Mouse (Mus musculus) T-helper 2 cell (primary cell): ENCODE results near the gene Jmjd8.

ENCODE experiments used
- in situ Hi-C: fragments of 300-600 bp; cut with MboI, MseI; formaldehyde crosslinking; loops from one replicate; pipeline ENCODE4 v1.15.1; 2025; ENCODE audit warnings: high pct_unique_total_duplicates

The Jmjd8 gene

GRCm38 (mm10) chr17:25831451-25832281, 3.0 kb downstream of the Jmjd8 start:
- in situ Hi-C loops: loop anchor here (5.0 to 25.0 kb wide), 3 partner anchors 41 to 2006 kb away; partner anchors contain the start of gene Snrpc

DNA sequence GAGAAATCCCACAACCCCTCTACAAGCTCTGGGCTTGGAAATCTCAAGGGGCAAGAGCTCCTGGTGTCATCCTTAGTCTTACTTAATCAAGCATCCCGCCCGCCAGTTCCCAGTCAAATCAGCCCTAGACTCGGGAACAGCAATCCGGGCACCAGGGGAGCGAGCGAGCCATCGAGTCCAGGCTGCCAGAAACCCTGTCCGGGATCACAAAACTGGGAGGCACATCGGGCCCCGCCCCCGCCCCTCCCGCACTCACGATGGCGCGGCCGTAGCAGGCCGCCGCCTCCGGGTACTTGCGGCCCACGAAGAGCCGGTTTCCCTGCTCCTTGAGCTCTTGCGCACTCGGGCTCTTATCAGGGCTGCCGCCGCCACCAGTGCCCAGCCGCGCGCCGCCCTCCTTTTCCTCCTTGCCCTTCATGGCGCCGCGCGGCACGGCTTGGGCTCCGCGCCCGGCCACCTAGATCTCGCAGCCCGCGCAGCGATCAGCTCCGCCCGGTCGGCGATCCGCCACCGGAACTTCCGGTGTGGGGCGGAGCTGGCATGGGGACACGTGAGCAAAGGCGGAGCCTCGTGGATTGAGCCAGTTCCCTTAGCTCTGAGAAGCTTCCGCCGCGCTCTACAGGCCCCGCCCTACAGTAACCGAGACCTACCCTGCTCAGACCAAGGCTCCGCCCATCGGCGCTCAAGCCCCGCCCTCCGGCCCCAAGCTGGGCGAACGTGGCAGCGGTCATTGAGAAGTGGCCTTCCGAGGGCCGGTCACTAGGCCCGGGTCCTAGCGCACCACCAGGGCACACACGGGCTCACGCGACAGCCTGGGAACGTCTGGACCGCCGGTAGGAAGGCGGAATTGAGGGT, 4.0 kb downstream of the Jmjd8 start:
- in situ Hi-C loops: loop anchor here (5.0 to 25.0 kb wide), 3 partner anchors 40 to 2005 kb away; partner anchors contain the start of gene Snrpc

DNA sequence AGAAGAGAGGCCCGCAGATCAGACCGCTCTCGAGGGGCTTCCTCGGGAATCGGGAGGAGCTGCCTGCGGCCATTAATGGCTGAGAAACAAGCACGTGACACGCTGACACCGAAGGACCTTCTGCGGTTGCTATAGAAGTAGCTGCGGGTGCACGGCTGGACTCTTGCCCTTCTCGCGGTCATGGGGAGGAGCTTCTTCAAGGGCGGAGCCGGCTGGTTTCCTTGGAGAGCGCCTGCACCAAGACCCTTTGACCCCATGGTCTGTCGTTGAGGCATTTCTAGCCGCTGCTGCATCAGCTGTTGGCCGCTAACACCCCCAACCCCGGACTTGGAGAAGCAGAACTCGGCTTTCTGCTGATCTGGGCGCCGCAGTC, 4.6 kb downstream of the Jmjd8 start, which contains the start of gene Stub1:
Gene Stub1 (minus strand): TSS at position 114 of the 373 bp plus-strand sequence.
- in situ Hi-C loops: loop anchor here (5.0 to 25.0 kb wide), 3 partner anchors 39 to 2004 kb away; partner anchors contain the start of gene Snrpc

DNA sequence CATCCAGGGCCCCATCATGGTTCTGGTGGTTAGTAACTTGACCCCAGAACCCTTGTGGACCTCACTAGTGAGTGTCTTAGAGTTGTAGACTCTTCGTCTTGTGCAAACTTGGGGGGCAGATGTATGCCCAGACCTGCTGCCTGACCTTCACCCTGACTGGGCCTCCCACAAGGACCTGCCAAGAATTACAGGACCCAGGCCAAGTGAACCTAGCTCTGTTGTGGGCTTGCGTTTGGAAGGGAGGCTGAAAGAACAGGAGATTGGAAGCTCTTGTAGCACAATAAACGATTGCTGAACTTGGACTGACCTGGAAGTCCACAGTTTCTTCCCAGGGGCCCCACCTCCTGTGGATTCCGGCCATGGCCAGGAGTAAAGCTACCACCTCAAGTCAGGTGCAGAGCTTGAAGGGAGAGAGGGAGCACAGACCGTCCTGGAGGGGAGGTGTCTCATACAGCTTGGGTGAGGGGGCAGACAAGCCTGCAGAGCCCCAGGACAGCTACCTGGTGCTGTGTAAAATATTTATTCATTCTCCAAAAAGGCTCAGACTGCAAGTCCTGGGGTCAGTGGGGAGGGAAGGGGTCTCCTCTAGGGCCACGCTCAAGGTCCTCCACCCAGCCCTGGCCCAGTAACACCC, 5.4 kb downstream of the Jmjd8 start:
- in situ Hi-C loops: loop anchor here (5.0 to 25.0 kb wide), 3 partner anchors 38 to 2003 kb away; partner anchors contain the start of gene Snrpc

DNA sequence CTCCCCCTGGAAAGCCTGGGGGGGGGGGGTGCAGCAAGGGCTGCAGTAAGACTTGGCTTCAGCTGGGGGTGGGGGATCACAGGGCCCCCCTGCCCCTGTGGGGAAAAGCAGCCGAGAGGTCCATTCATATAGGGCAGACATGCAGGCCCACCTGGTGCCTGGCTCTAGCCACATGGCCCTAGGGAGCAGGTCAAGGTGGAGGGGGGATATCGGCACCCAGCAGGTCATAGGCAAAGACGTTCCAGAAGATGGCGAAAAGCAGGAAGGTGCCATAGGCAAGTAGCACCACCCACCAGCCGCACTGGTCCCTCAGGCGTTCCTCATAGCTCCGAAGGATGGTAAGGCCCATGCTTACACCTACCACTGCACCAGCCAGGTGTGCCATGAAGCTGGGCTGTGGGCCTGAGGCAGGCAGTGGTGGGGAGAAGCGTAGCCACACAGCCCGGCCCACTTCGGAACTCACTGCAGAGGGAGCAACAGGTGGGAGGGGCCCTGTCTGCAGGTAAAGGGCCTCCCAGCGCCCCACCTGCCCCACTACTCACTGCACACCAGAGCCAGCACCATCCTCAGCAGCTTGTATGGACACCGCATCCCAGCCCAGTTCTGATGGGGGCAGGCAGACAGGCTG, 6.0 kb downstream of the Jmjd8 start:
- in situ Hi-C loops: loop anchor here (5.0 to 25.0 kb wide), 3 partner anchors 38 to 2003 kb away; partner anchors contain the start of gene Snrpc

DNA sequence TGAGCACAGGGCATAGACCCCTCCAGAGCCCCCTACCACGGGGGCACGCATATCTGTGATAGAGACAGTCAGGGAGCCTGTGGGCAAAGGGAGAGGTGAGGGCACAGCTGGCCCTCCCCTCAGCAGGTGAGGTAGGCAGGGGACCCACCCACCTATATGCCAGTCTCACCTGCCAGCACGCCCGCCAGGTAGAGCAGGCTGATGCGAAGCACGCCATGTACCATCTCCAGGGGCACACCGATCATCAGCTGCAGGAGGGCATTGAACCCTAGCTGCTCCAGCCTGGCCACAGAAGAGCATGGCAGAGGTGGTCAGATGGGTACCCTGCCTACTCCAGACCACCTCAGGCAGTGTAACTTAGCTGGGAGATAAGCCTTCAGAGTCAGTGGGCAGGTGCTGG, 6.6 kb downstream of the Jmjd8 start:
- in situ Hi-C loops: loop anchor here (10.0 to 25.0 kb wide), 2 partner anchors 1830 to 2002 kb away; partner anchors contain the start of gene Snrpc

DNA sequence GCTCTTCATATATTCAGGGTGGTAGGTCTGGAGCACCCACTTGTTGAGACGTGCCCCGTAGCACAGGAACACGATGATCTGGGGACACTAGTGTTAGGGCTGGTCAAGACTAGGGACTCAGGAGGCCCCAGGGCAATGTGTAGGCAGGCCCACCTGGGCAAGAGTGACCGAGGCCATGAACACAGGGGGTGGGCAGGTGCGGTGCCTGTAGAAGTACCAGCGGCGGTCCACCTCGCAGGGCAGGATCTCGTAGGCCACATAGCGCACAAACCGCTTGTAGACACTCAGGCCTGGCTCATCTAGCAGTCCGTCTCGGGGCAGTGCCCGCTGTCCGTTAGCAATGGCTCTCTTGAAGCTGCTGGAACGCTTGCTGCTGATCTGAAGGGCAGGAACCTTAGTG, 7.1 kb downstream of the Jmjd8 start:
- in situ Hi-C loops: loop anchor here (10.0 to 25.0 kb wide), 2 partner anchors 1831 to 2001 kb away; partner anchors contain the start of gene Snrpc

DNA sequence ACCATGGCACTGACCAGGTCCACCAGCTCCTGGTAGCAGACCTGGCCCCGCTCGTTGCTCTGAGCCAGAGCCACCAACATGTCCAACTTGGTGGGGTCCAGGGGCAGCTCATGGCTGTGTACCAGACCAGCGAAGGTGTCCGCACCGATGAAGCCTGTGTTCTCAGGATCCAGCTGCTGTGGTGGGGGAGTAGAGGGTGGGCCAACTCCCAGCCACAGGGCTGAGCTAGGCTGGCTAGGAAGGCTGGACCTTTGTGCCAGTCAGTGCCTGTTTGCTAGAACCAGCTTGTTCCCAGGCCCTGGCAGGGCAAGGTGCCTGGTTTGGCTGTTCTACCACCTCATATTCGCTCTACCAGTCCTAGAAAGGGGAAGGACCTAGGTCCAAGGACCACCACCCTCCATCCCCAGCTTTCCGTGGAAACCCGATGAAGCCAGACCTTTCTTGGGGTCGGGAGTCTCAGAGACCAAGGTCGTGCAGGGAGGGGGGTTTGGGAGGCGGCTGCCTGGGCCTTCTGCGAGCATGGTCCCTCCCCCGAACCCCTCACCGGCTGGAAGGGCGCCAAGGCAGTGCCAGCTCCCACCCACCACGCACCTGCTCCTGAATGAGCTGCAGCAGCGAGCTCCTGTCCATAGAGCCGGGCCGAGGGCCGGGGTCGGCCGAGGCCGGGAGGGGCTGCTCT, 7.9 kb downstream of the Jmjd8 start:
- in situ Hi-C loops: loop anchor here (10.0 to 25.0 kb wide), 2 partner anchors 1832 to 2001 kb away; partner anchors contain the start of gene Snrpc

GRCm38 (mm10) chr17:25837076-25837410, 8.4 kb downstream of the Jmjd8 start, which contains the start of gene Rhbdl1:
Gene Rhbdl1 (minus strand): TSS chr17:25837295.
- in situ Hi-C loops: loop anchor here (10.0 to 25.0 kb wide), 2 partner anchors 1832 to 2000 kb away; partner anchors contain the start of gene Snrpc

GRCm38 (mm10) chr17:25837533-25837932, 8.9 kb downstream of the Jmjd8 start:
- in situ Hi-C loops: loop anchor here (10.0 to 25.0 kb wide), 2 partner anchors 1833 to 2000 kb away; partner anchors contain the start of gene Snrpc

GRCm38 (mm10) chr17:25838904-25839303, 10.2 kb downstream of the Jmjd8 start:
- in situ Hi-C loops: loop anchor here (10.0 to 25.0 kb wide), 2 partner anchors 1834 to 1998 kb away; partner anchors contain the start of gene Snrpc

DNA sequence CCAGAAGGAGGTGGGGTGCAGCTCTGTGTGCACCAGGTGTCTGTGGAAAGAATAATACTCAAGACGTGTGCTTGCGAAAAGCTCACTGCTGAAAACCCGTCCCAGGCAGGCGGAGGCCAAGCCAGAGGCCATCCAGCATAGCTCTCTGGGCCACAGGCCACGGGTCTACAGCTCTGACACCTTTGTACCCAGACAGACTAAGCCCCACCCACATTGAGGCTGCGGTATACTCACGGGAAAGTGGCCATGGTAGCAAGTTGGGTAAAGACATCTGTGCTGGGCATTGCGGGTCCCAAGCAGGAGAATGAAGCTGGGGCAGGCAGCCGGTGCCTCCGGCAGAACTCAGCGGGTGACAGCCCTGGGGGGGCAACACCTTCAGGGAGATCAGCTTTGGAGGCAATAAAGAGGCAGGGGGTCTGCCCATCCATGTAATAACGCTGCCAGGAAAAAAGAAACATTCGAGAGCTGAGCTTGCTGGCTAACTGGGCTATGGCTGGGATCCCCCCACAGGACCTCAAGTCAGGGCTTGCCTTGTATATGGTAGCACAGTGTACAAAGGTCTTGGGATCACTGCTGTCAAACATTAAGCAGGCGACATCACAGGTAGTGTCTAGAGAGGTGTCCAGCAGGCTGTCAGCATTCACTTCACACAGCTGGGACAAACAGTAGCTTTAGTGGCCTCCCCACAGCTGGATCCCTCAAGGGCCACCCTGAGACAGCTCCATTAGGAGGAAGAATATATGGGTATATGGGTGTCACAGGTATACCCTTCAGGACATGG, 11.0 kb downstream of the Jmjd8 start:
- in situ Hi-C loops: loop anchor here (10.0 to 25.0 kb wide), 2 partner anchors 1835 to 1998 kb away; partner anchors contain the start of gene Snrpc

DNA sequence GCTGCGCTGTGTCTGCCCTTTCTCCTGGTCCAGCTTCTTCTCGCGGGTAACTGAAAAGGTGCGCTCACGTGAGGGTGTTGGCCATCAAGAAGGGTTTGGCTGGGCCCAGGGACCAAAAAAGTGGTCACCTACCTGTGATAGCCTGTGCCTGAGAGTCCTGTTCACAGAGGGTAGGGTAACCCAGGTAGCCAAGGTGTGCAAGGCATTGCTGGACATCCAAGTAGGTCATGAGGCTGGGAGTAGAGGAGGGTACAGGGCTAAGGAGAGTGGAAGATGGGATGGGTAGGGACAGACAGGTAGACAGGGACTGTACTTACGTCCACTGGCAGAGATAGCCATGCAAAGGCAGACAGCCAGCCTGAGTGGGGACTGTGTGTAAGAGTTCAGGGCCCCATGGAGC, 11.9 kb downstream of the Jmjd8 start:
- in situ Hi-C loops: loop anchor here (25.0 kb wide), 1 partner anchor 1997 kb away; the partner anchor contains the start of gene Snrpc

- in situ Hi-C loops: loop anchor here (25.0 kb wide), 1 partner anchor 1996 kb away; the partner anchor contains the start of gene Snrpc
Observed at GRCm38 (mm10) chr17:25841117-25841880, 12.6 kb downstream of the Jmjd8 start, which contains the start of gene Gm20683. Gene Gm20683 (minus strand): TSS chr17:25841763.

DNA sequence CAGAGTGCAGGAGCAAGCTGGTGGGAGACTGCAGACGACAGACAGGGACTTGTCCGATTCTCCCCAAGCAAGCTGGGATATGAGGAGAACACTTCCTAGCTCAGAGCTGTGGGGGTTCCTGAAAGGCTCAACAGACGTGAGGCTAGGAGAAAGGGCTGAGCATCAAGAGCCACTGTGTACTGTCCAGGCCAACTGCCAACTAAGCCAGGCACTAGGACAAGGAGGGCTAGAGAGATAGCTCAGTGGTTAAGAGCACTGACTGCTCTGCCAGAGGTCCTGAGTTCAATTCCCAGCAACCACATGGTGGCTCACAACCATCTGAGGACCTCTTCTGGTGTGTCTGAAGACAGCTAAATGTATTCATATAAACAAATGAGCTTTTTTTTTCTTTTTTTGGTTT, 13.8 kb downstream of the Jmjd8 start:
- in situ Hi-C loops: loop anchor here (25.0 kb wide), 1 partner anchor 1995 kb away; the partner anchor contains the start of gene Snrpc

- in situ Hi-C loops: loop anchor here (25.0 kb wide), 1 partner anchor 1994 kb away; the partner anchor contains the start of gene Snrpc
Observed at GRCm38 (mm10) chr17:25843122-25843521, 14.5 kb downstream of the Jmjd8 start.

DNA sequence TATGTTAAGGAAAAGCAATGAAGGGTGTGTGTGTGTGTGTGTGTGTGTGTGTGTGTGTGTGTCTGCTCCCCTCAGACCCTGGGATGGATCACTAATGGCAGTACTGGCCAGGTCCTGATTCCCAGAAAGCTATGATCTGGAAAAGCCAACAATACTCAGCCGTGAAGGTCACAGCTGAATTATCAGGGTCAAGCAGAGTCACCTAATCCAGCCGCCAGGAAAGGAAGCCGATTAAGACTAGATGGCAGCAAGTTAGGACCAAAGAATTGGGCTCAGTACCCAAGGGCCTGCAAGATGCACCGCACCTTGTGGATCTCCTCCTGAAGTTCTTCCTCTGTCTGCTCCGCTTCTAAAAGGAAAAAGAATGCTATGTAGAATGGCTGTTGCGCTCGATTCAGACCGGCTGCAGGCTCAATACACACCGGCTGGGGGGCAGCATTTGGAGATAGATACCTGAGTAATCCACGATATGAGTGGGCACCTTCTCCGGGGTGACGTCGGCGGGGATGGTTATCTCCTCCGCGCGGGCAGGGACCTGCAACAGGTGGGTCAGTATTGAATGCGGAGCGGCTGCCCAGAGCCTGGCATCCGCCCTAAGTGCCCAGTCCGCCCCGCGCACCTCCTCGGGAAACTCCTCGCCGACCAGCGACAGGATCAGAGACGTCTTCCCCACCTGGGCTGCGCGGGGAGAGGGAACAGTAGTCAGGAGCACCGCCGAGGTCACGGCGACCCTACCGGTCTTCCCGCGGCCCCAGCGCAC, 15.1 kb downstream of the Jmjd8 start:
- in situ Hi-C loops: loop anchor here (25.0 kb wide), 1 partner anchor 1993 kb away; the partner anchor contains the start of gene Snrpc
